Mouse (Mus musculus) ES-E14 (cell line): ENCODE data around the gene Dnase2a.

Experiments used
- CHD2 ChIP-seq: IDR thresholded peaks from 2 replicates; pipeline ENCODE4 v1.6.1; 2014; ENCODE audit warnings: mild to moderate bottlenecking, low read depth, low read length, inconsistent platforms
- HCFC1 ChIP-seq: IDR thresholded peaks from 2 replicates; pipeline ENCODE4 v1.6.1; 2012; ENCODE audit warnings: low read length, inconsistent platforms, borderline replicate concordance; ENCODE audit not compliant: insufficient read depth
- MAFK ChIP-seq: IDR thresholded peaks from 2 replicates; pipeline ENCODE4 v1.6.1; 2014; ENCODE audit warnings: mild to moderate bottlenecking, low read depth, low read length, inconsistent platforms; ENCODE audit not compliant: insufficient read depth
- ZC3H11A ChIP-seq: IDR thresholded peaks from 2 replicates; pipeline ENCODE4 v1.6.1; 2012; ENCODE audit warnings: low read depth, mild to moderate bottlenecking, inconsistent platforms, low read length, borderline replicate concordance

GRCm38 (mm10) chr8:84895963-84896362, 12.4 kb upstream of the Dnase2a start:
- TF ChIP-seq CHD2 (no peak), ZC3H11A (no peak), MAFK (no peak), HCFC1 (no peak)
